Comparison of ENCODE assay signal across 19 mouse cellular contexts in genomic region chr9:77359278-77359973, GRCm38 (mm10). TPM values are rescaled to one million over a fixed set of nuclear protein-coding genes. Genes with fewer than 3 reads are reported as not detected.
"Had no signal": no experiment of that assay in that cellular context is flagged by ENCODE, and none has a peak within 500 bp of the region (broad histone marks: within the 10 kb centered on the region; RNA-seq: fewer than 3 reads in every experiment).

No protein-coding gene starts in this region.

- H3K4me1 ChIP-seq: limb, embryonic 12.5 days; liver, embryonic 13.5 days; lung, embryonic 15.5 days; megakaryocyte, embryonic 14.5 days; midbrain, embryonic 12.5 days had no signal

- DNase-seq: kidney, adult 11 months; kidney, adult 9 months; kidney, postnatal 36 days; liver; liver, embryonic 13.5 days; liver, postnatal 0 days; lung, postnatal 14 days; thymus, adult 2 months; thymus, postnatal 25 days had no signal

- H3K4me2 ChIP-seq: limb, embryonic 12.5 days; liver, embryonic 13.5 days; lung, embryonic 15.5 days; midbrain, embryonic 12.5 days had no signal

- H3K9me3 ChIP-seq: limb, embryonic 12.5 days; liver, embryonic 13.5 days; lung, embryonic 15.5 days; megakaryocyte, embryonic 14.5 days; midbrain, embryonic 12.5 days had no signal

- H3K4me3 ChIP-seq: layer of hippocampus, adult 2 months; limb, embryonic 12.5 days; liver, embryonic 13.5 days; lung, embryonic 15.5 days; megakaryocyte, embryonic 14.5 days; midbrain, embryonic 12.5 days had no signal

- H3K27ac ChIP-seq: kidney, postnatal 0 days; layer of hippocampus, adult 2 months; limb, embryonic 12.5 days; liver, embryonic 13.5 days; lung, embryonic 15.5 days; macrophage; midbrain, embryonic 12.5 days; stomach, postnatal 0 days had no signal

- H3K27me3 ChIP-seq: limb, embryonic 12.5 days; liver, embryonic 13.5 days; lung, embryonic 15.5 days; megakaryocyte, embryonic 14.5 days; midbrain, embryonic 12.5 days had no signal

- ATAC-seq: liver, postnatal 0 days; midbrain, embryonic 16.5 days had no signal

- H3K36me3 ChIP-seq: limb, embryonic 12.5 days; liver, embryonic 13.5 days; lung, embryonic 15.5 days; midbrain, embryonic 12.5 days had no signal

- H3K9ac ChIP-seq: limb, embryonic 12.5 days; liver, embryonic 13.5 days; liver, postnatal 0 days; lung, embryonic 15.5 days; midbrain, embryonic 12.5 days had no signal

RNA-seq across cellular contexts. Expression of gene Mlip, which starts 6.7 kb away (rescaled TPM):
- total RNA-seq: neutrophil, adult 5-6 weeks had no signal
- polyA plus RNA-seq: liver, embryonic 13.5 days; liver, postnatal 0 days; macrophage had no signal
